Mouse (Mus musculus) mesoderm, embryonic 11.5 days (tissue): ENCODE data around the gene Neurod1.

ENCODE experiments used
- DNase-seq: peaks from one replicate; pipeline ENCODE4 v3.0.0-alpha.2; 2012; ENCODE audit warnings: low read depth, low spot score

Gene Neurod1

GRCm38 (mm10) chr2:79443401-79443800 is 13.2 kb downstream of the Neurod1 start:
- DNase-seq: no peak

GRCm38 (mm10) chr2:79442906-79443305 is 13.6 kb downstream of the Neurod1 start:
- no peak for DNase-seq

GRCm38 (mm10) chr2:79442227-79442626 is 14.3 kb downstream of the Neurod1 start:
- no peak for DNase-seq

GRCm38 (mm10) chr2:79430061-79430460 is 26.5 kb downstream of the Neurod1 start:
- DNase-seq: no peak

GRCm38 (mm10) chr2:79429650-79430049 is 26.9 kb downstream of the Neurod1 start:
- DNase-seq: no peak

- no peak for DNase-seq
These were observed 27.4 kb downstream of the Neurod1 start for GRCm38 (mm10) chr2:79429108-79429507.

GRCm38 (mm10) chr2:79428569-79429104 is 27.9 kb downstream of the Neurod1 start:
- DNase-seq: peak; percentile 30

GRCm38 (mm10) chr2:79428022-79428421 is 28.5 kb downstream of the Neurod1 start:
- DNase-seq: peak; percentile 31

GRCm38 (mm10) chr2:79421696-79422095 is 34.9 kb downstream of the Neurod1 start:
- peak; percentile 44 for DNase-seq

GRCm38 (mm10) chr2:79414505-79414904 is 42.0 kb downstream of the Neurod1 start:
- DNase-seq: no peak

- no peak for DNase-seq
These were observed 45.7 kb downstream of the Neurod1 start for GRCm38 (mm10) chr2:79410903-79411255.

- DNase-seq: no peak
These were observed 46.2 kb downstream of the Neurod1 start for GRCm38 (mm10) chr2:79410247-79410902.

GRCm38 (mm10) chr2:79405661-79406405 is 50.7 kb downstream of the Neurod1 start:
- DNase-seq: no peak
